Mouse (Mus musculus) spleen, postnatal 14 days (tissue): Measurements from ENCODE around the gene Sox14.

ENCODE experiments used
- DNase-seq, 2 experiments: peaks; one replicate each; pipeline ENCODE4 v3.0.0; 2021 to 2022; ENCODE audit warnings: low spot score in 2 of 2

The Sox14 gene

DNA sequence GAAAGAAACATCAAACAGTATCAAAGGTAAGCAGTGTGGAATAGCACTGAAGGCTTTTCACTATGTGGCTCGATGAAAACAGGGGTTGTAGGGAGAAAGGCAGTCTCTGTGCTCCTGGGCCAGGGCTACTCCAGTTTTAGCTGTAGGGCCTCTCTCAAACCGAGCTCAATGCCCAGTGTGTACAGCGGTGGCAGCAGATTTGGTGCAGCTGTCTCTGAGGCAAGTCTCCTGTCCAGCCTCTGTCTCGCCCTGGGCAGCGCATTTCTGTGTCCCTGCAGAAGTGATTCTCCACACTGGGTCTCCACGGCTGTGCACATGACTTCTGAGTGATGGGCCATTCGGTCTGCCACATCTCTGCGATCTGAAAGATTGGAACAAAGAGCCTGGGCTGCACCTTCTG is 27.6 kb downstream of the Sox14 start:
- no peak for DNase-seq

DNA sequence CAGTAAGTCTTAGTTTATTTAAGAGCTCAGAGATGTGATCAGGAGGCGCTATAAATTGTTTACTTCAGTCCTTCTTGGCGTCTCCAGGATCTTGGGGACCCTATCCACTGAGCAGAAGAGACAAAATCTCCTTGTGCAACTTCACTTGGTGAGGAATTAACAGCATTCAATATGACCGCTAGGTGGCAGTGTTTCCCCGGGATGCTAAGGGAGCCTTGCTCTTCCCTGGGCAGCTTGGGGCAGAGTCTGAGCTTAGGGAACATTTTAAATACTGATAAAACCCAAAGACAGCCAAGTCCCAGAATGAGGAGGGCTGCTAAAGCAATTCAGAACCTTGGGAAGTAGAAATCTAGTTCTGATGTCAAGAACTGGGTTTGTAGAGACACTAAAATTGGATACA is 29.1 kb downstream of the Sox14 start:
- DNase-seq = peak in 1 of 2 experiments; percentile 16

DNA sequence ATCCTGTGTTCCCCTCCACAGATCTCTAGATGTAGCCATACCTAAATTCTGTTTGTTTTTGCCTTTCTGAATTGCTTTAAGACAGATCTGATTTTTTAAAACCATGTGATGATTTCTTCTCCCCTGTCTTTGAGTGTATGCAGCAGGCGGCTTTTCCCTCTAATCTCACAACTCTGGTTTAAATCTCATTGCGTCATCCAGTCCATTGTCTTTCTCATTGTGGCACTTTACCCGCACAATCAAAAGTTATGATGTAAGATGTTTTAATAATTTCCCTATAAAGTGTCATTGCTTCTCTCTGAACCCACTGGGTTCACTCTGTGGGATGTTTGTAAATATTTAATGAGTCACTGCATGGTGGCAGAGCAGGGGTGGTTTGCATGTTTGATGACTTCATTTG is 36.6 kb downstream of the Sox14 start:
- DNase-seq = no peak

DNA sequence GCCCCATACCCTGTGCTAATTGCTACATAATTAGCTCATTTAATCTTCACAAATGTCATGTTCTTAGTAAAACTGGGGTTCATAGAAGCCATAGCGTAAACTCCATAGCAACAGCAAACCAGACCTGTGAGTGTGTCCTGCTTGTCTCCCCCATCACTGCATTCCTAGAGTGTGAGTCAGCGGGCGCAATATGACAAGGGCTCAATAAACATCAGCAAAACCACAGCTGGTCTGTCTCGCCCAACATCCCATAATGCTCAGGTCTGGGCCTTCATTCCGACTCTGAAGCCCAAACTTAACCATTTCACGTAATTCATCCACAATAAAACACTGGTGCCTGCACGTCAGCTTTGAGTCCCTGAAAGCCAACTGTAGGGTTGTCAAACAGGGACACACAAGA is 37.1 kb downstream of the Sox14 start:
- DNase-seq = no peak

DNA sequence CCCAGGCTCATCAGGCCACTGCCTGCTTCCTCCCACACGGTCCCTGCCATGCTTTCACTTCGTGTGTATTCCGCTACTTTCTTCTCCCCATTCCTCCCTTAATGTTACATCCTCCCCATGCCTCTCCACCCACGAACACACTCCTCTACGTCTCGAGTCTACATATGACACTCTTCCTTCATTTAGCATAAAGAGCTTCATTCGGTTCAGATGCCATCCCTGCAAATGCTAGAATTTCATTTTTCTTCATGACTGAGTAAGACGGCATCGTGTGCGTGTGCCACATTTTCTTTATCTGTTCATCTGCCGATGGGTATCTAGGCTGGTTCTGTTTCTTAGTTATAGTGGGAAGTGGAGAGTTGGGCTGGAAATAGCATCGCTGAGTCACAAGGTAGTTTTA is 39.3 kb downstream of the Sox14 start:
- no peak for DNase-seq

DNA sequence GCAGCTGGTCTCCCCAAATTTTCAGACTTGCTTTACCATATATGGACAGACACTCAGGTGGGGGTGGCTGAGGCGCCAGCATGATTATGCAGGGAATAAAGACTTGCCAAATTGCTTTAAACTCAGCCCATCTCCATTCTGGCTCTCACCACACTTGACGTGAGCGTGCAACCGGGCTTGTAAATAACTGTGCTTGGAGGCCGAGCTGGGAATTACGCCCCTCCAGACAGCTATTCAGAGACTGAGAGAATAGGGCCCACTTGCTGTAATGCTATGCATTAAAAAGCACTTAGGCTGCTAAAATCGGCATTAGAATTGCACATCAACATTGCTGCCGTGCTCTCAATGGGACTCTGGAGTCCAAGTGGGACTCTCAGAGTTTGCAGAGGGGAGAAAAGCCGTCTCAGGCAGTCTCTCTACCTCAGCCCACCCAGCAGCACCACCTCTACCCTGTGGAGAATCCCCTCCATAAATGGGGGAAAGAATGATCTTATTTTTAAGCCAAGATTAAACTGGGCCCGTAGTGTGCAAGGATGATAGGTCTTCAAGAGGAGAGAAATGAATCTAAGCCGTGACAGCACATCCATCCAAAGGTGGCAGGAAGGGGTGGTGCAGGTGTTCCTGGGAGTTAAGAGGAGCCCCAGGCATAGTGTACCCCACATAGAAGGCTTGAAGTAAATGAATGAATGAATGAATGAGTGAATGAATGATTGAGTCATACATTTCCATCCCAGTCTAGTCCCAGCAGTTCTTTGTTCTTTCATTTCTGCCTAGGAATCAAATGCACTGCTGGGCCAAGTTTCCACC is 40.1 kb downstream of the Sox14 start:
- DNase-seq = no peak
